Mouse (Mus musculus): ENCODE results near the gene H2-Eb1.

- TF ChIP-seq POLR2A (IDR thresholded peaks at IDR 0.05; ENCODE audit: borderline replicate concordance, low read depth, low read length) (no peak), CTCF (IDR thresholded peaks at IDR 0.05; ENCODE audit: low read depth, low read length) (no peak)
Observed at GRCm38 (mm10) chr17:34295891-34296794, 9.5 kb upstream of the H2-Eb1 start.
